Mouse (Mus musculus) midbrain, embryonic 16.5 days (tissue): ENCODE measurements around the gene Sec31a. TPM values are rescaled to one million over a fixed set of nuclear protein-coding genes. Genes with fewer than 3 reads are reported as not detected.

Experiments used
- ATAC-seq: fragments of 200-750 bp; cut with Nextera tagmentation; 2 replicates; pipeline ENCODE4 v1.8.0; 2017; ENCODE audit warnings: moderate TSS enrichment
- H3K27ac ChIP-seq: fragments of 300-500 bp; sonication (generic); 2 replicates; pipeline ENCODE4 v1.5.1; 2014; ENCODE audit warnings: mild to moderate bottlenecking, low read length, mixed read lengths
- H3K27me3 ChIP-seq: fragments of 300-500 bp; sonication (generic); 2 replicates; pipeline ENCODE4 v1.6.1; 2014; ENCODE audit warnings: low read depth, low read length, mixed read lengths; ENCODE audit not compliant: control insufficient read depth, insufficient read depth
- H3K36me3 ChIP-seq: fragments of 300-500 bp; sonication (generic); 2 replicates; pipeline ENCODE4 v1.6.1; 2014; ENCODE audit warnings: mild to moderate bottlenecking, low read length, moderate library complexity, mixed read lengths; ENCODE audit not compliant: control insufficient read depth, insufficient read depth
- H3K4me1 ChIP-seq: fragments of 300-500 bp; sonication (generic); 2 replicates; pipeline ENCODE4 v1.6.1; 2014; ENCODE audit warnings: mild to moderate bottlenecking, low read length, mixed read lengths; ENCODE audit not compliant: control insufficient read depth, insufficient read depth
- H3K4me2 ChIP-seq: fragments of 300-500 bp; sonication (generic); 2 replicates; pipeline ENCODE4 v1.6.1; 2014; ENCODE audit warnings: mild to moderate bottlenecking, low read length, mixed read lengths
- H3K4me3 ChIP-seq: fragments of 300-500 bp; sonication (generic); 2 replicates; pipeline ENCODE4 v1.5.1; 2014; ENCODE audit warnings: low read depth, mild to moderate bottlenecking, low read length, moderate library complexity, mixed read lengths
- H3K9ac ChIP-seq: fragments of 300-500 bp; sonication (generic); 2 replicates; pipeline ENCODE4 v1.6.1; 2014; ENCODE audit warnings: low read depth, low read length, mixed read lengths
- H3K9me3 ChIP-seq: fragments of 300-500 bp; sonication (generic); replicated peaks from 2 replicates; pipeline ENCODE4 v1.6.1; 2014; ENCODE audit warnings: mild to moderate bottlenecking, low read length, mixed read lengths; ENCODE audit not compliant: control insufficient read depth, poor library complexity, severe bottlenecking
- WGBS: fragments of 180-500 bp; shearing (Covaris S2); extraction: QIAGEN DNeasy Blood & Tissue Kit; methylation state at CpG from one replicate; pipeline ENCODE4 v1.1.7; 2014; 5-methylcytosine and 5-hydroxymethylcytosine counted together
- polyA plus RNA-seq: library from polyadenylated mRNA; unstranded; fragments of >200 nt; fragmentation: Nextera tagmentation; extraction: Ambion mirVana; gene quantifications from 2 replicates; pipeline ENCODE4 v1.2.1, GENCODE M21; 2015

The Sec31a gene
- polyA plus RNA-seq, 1 experiment from 2014 or later = 91.0 TPM

DNA sequence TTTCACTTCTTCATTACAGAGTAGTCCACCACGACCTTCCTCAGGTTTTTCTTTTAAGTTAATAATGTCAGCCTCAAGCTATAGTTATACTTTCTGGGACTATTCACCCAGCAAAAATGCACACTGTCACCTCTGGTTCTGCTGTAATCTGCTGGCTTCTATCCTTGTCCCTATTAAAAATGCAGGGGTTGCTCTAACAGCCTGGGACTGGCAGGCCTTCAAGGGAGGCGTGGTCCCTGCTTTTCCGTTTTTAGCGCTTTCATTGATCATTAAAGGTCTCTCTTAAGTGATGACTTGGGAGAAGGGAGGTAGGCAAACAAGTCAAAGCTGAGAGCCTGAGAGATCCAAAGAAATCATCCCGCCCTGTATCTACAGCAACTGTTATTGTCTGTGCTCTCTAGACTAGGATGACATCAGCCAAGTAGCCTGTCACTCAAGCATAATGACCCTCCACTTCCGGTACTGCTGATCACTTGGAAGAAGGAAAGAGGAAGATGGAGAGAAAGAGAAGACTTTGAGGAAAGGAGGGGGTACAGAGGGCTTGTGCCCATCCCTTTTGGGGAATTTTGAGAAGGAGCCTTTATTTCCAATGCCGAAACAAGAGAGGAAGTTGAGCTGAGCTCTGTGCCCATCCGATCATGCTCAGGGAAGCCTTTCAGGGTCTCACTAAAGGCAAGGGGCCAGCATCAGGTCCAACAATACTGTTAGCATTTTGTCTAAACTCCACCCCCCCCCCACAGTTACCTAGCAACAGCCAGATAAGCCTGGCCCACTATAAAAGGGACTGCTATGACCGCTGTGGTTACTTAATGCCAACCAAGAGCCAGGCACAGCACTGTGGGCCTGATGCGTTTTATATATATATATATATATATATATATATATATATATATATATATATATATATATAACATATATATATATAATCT lies 66.5 kb downstream of the Sec31a start:
- H3K9me3 ChIP-seq = no peaks in the 10 kb centered on the region
- H3K9ac ChIP-seq = no peak overlapping the region
- WGBS = 45% methylated on average over 10 of the region's 10 CpGs
- peak; percentile 85 for ATAC-seq
- peak overlapping the region; percentile 32 for H3K4me2 ChIP-seq
- H3K4me1 ChIP-seq = peaks cover 10% of the 10 kb centered on the region; the same call in 1 of the 2 replicates
- H3K4me3 ChIP-seq = no peak overlapping the region
- no peaks in the 10 kb centered on the region for H3K27me3 ChIP-seq
- H3K27ac ChIP-seq = peak overlapping the region; percentile 63
- no peaks in the 10 kb centered on the region for H3K36me3 ChIP-seq

DNA sequence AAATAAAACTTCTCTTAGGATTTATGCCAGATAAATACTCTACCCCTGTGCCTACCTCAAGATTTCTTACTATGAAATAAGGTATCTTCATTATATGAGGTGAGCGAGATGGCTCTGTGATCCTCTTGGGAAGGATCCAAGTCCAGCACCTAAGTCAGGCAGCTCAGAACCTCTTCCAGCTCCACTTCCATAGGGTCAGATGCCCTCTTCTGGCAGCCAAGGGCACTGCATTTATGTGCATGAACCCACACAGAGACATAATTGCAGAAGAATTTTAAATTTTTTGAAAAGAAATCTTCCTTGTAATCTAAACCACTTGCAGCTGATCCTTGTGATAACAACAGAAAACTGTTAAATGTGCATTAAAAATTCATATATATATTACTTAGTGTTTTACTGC lies 70.9 kb downstream of the Sec31a start:
- Histone ChIP-seq H3K27ac (no peak overlapping the region), H3K4me2 (no peak overlapping the region), H3K9me3 (no peaks in the 10 kb centered on the region), H3K4me3 (no peak overlapping the region), H3K36me3 (no peaks in the 10 kb centered on the region), H3K4me1 (peaks cover 10% of the 10 kb centered on the region; the same call in 1 of the 2 replicates), H3K9ac (no peak overlapping the region), H3K27me3 (no peaks in the 10 kb centered on the region)
- ATAC-seq = no peak
- 100% methylated on average over 1 of the region's 1 CpGs for WGBS

DNA sequence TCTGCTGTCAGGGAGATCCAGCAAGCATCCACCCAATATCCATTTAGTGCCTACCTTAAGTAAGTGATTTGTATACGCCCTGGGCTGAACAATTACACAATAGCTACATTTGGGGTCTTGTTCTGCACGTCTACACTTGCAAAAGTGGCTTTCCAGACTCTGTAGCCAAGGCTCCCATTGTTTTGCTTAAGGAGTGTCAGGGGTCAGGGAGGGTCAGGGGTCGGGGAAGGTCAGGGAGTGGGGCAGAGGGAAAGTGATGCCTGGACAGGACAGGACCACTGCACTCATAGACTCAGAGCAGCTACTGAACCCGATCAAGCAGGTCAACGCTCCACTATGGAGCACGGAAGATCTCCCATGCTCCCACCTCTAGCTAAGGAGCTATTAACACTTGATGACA lies 72.9 kb downstream of the Sec31a start:
- ATAC-seq = no peak
- Histone ChIP-seq H3K4me2 (no peak overlapping the region), H3K36me3 (no peaks in the 10 kb centered on the region), H3K4me3 (no peak overlapping the region), H3K9me3 (no peaks in the 10 kb centered on the region), H3K9ac (no peak overlapping the region), H3K4me1 (no peaks in the 10 kb centered on the region), H3K27ac (no peak overlapping the region), H3K27me3 (no peaks in the 10 kb centered on the region)
- WGBS = 41% methylated on average over 6 of the region's 6 CpGs

DNA sequence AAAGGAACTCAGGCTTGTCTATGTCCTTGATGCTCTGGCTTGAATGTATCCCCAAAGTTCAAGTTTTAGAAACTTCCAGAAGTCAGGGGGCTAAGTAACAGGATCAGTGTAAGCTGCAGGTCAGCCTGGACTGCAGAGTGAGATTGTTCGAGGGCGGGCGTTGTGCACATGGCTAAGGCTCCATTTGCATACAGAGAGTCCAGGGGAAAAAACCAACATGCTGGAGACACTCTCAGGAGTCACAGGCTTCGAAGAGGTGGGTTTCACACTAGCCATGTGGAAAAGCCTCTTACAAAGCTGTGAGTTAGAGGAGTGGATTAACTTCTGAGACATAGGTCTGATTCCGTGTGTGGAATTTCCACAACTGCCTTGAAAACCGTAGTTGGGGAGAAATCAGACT lies 73.6 kb downstream of the Sec31a start:
- H3K9me3 ChIP-seq = no peaks in the 10 kb centered on the region
- no peaks in the 10 kb centered on the region for H3K27me3 ChIP-seq
- H3K4me2 ChIP-seq = no peak overlapping the region
- H3K36me3 ChIP-seq = no peaks in the 10 kb centered on the region
- 72% methylated on average over 6 of the region's 6 CpGs for WGBS
- no peaks in the 10 kb centered on the region for H3K4me1 ChIP-seq
- H3K4me3 ChIP-seq = no peak overlapping the region
- H3K27ac ChIP-seq = no peak overlapping the region
- ATAC-seq = no peak
- H3K9ac ChIP-seq = no peak overlapping the region

DNA sequence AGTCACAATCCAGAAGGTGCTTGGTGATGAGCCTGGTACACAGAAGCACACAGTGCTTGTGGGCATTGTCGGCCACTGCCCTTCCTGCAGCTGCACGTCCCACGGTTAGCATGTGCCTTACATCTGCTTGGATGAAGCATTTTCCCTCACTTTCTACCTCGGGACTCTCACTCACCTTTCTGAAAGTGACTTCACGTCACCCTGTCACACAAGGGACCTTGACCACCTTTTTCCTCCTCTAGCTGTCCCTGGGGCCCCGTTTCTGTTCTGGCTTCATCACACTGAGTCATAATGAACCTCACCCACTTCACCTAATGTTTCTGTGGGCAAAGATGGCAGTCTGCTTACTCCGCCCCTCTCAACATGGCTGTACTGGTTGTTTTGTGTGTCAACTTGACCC lies 75.0 kb downstream of the Sec31a start:
- Histone ChIP-seq H3K9ac (no peak overlapping the region), H3K4me3 (no peak overlapping the region)

DNA sequence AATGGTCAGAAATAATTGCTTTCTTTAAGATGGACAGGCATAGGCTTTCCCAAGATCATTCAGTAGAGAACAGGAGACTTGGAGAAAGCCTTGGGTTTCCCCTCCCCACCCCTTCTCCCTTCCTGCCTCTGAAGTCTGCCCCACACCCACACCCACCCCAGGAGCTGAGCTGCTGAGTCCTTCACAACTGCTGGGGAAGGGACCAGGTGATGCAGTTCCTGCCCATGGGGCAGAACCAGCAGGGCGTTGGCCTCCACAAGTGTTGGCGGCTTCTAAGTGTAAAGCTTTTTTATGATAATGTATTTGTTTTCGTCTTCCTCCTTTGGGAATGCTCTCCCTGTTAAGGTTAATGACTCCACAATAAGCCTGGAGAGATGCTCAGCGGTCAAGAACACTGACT lies 78.2 kb downstream of the Sec31a start:
- no peaks in the 10 kb centered on the region for H3K4me1 ChIP-seq
- no peaks in the 10 kb centered on the region for H3K27me3 ChIP-seq
- WGBS = 92% methylated on average over 4 of the region's 4 CpGs
- no peaks in the 10 kb centered on the region for H3K36me3 ChIP-seq
- no peak overlapping the region for H3K9ac ChIP-seq
- no peaks in the 10 kb centered on the region for H3K9me3 ChIP-seq
- H3K4me2 ChIP-seq = no peak overlapping the region
- no peak overlapping the region for H3K4me3 ChIP-seq
- ATAC-seq = no peak
- no peak overlapping the region for H3K27ac ChIP-seq

More for the DNA sequence above, 75.0 kb downstream of the Sec31a start:
- Histone ChIP-seq H3K9me3 (no peaks in the 10 kb centered on the region), H3K36me3 (no peaks in the 10 kb centered on the region), H3K27ac (no peak overlapping the region), H3K4me2 (no peak overlapping the region), H3K4me1 (no peaks in the 10 kb centered on the region), H3K27me3 (no peaks in the 10 kb centered on the region)
- ATAC-seq = no peak
- 91% methylated on average over 7 of the region's 7 CpGs for WGBS

DNA sequence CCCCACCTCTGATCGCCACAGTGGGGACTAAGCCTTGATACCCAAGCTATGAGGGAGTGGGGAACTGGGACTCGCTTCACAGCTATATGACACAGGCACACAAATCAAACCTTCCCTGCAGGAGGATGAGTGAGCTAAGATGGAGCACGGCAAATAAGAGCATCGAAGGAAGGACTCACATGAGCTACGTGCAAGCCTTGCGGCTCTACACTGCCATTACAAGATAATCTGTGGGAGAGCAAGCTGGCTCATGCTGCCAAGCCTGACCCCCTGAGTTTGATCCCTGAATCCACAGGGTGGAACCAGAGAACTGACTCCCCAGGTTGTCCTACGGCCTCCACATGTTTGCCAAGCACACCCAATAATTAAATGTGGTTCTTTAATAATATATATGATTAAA lies 79.2 kb downstream of the Sec31a start:
- H3K9ac ChIP-seq = no peak overlapping the region
- no peak for ATAC-seq
- no peaks in the 10 kb centered on the region for H3K4me1 ChIP-seq
- no peaks in the 10 kb centered on the region for H3K27me3 ChIP-seq
- H3K36me3 ChIP-seq = no peaks in the 10 kb centered on the region
- 76% methylated on average over 7 of the region's 7 CpGs for WGBS
- H3K4me3 ChIP-seq = no peak overlapping the region
- no peaks in the 10 kb centered on the region for H3K9me3 ChIP-seq
- no peak overlapping the region for H3K4me2 ChIP-seq
- no peak overlapping the region for H3K27ac ChIP-seq

DNA sequence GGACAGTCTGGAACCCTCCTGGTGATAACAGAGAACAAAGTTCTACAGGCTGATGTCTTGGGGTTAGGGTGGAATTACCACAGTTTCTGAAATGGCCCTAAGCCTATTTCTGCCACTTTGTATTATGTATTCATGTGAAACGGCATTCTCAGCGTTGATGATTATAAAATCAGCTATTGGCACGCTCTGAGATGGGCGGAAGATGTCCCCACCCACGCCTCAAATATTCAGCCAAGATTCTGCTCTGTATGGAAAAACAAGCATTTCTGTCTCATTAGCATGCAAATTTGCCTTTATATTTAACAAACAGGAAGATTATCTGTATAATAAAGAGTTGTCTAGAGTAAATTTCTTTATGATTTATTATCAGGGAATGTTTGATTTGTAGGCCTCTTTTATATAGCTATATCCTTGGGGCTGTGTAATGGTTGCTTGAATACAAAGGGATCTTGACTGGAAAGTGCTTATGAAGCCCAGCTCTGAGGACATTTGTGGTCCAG lies 80.4 kb downstream of the Sec31a start:
- no peaks in the 10 kb centered on the region for H3K9me3 ChIP-seq
- no peak overlapping the region for H3K4me2 ChIP-seq
- no peaks in the 10 kb centered on the region for H3K36me3 ChIP-seq
- ATAC-seq = no peak
- H3K27me3 ChIP-seq = no peaks in the 10 kb centered on the region
- H3K9ac ChIP-seq = no peak overlapping the region
- WGBS = 67% methylated on average over 5 of the region's 5 CpGs
- H3K4me3 ChIP-seq = no peak overlapping the region
- no peak overlapping the region for H3K27ac ChIP-seq
- no peaks in the 10 kb centered on the region for H3K4me1 ChIP-seq

DNA sequence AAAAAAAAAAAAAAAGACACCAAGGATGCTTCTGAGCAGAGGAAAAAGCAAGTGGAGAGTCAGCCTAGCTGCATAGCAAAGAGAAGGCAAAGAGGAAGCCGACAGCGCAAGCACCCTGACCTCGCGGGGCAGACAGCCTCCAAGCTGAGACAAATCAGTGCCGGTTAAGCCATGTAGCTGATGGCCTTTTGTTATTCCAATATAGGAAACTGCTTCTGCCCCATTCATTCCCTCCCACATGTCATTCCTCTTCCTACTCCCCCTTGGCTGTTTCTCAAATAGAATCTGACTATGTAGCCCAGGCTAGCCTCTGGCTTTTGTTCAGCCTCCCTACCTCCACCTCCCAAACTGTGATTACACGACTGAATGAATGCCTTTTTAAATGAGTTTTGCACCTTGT lies 81.3 kb downstream of the Sec31a start:
- no peaks in the 10 kb centered on the region for H3K9me3 ChIP-seq
- no peaks in the 10 kb centered on the region for H3K4me1 ChIP-seq
- no peak for ATAC-seq
- no peaks in the 10 kb centered on the region for H3K36me3 ChIP-seq
- H3K4me2 ChIP-seq = no peak overlapping the region
- no peak overlapping the region for H3K27ac ChIP-seq
- no peak overlapping the region for H3K9ac ChIP-seq
- H3K27me3 ChIP-seq = no peaks in the 10 kb centered on the region
- H3K4me3 ChIP-seq = no peak overlapping the region
- 37% methylated on average over 6 of the region's 6 CpGs for WGBS
